Mouse (Mus musculus) c-Kit-positive CD71-positive TER-119-positive erythroid progenitor cells, embryonic 14.5 days (primary cell): ENCODE results near the gene Pld3.

Source experiments
- DNase-seq: peaks from one replicate; pipeline ENCODE4 v3.0.0-alpha.2; 2013; ENCODE audit warnings: low spot score

Pld3 gene

GRCm38 (mm10) chr7:27486770-27487697, 66.0 kb downstream of the Pld3 start, which contains the start of gene Sertad1:
Gene Sertad1, plus strand, starts transcription at chr7:27486910.
- DNase-seq, result peak; percentile 99

- peak; percentile 60 for DNase-seq
Measured at GRCm38 (mm10) chr7:27486102-27486769, 66.8 kb downstream of the Pld3 start.

DNA sequence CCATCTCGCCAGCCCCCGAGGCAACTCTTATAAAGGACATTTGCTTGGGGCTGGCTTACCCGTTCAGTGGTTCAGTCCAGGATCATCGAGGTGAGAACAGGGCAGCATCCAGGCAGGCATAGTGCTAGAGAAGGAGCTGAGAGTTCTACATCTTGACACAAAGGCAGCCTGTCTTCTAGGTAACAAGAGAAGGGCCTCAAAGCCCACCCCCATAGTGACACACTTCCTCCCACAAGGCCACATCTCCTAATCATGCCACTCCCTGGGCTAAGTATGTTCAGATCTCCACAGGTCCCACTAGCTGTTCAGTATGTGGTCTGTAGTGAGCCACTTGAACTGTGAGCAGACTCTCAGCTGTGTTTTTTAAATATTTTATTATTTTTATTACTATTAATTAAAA, 69.2 kb downstream of the Pld3 start:
- no peak for DNase-seq
